Mouse (Mus musculus): ENCODE measurements around the gene Kcnj10. TPM values are rescaled to one million over a fixed set of nuclear protein-coding genes. Genes with fewer than 3 reads are reported as not detected.
A peak's percentile ranks its signal among the peaks of the same experiment; 100 is the strongest.

The Kcnj10 gene
- polyA plus RNA-seq, 1 experiment, result 7.3 TPM

DNA sequence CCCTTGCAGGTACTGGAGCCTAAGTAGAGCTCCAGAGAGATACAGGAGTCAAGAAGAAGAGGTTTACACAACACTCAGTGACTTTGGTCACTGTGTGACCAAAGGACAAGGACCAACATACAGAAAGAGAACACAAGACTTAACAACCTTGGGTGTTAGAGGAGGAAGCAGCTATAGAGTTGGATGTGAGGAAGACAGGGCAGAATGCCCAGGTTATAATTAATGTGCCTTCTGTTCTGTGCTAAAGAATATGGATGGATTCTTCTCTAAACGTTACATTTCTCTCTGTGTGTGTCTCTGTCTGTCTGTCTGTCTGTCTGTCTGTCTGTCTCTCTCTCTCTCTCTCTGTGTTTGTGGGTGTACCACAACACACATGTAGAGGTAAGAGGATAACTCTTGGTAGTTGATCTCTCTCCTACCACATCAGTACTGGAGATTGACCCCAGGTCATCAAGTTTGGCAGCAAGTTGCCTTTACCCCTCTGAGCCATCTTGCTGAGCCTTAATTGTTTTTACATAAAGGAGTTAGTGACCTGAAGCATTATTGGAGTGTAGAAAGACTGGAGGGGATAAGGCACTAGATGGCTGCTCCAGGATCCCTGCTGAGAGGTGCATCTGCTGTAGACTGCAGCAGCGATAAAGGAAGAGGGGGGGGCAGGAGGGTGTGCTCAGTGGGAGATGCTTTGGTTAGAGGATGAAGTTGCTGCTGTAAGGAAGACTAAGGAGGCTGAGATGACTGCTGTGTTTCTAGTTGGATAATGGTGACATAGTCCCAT, 3.4 kb upstream of the Kcnj10 start:
- 65% methylated on average over 2 of the region's 2 CpGs for WGBS
- no peak overlapping the region for H3K4me3 ChIP-seq (ENCODE audit: extremely low read depth, insufficient read depth, insufficient read length)
- DNase-seq (ENCODE audit: low read depth in 1 of 2, low spot score in 2 of 2), result no peak
- no peaks in the 10 kb centered on the region for H3K36me3 ChIP-seq (ENCODE audit: control insufficient read depth, insufficient read depth, low read length)
- peaks cover 9% of the 10 kb centered on the region for H3K27me3 ChIP-seq (ENCODE audit: control insufficient read depth, insufficient read depth, low read length)
- H3K27ac ChIP-seq (ENCODE audit: insufficient read depth, low read length), result no peak overlapping the region
- H3K4me1 ChIP-seq (ENCODE audit: control insufficient read depth, insufficient read depth, insufficient read length), result no peaks in the 10 kb centered on the region
- TF ChIP-seq POLR2A (IDR thresholded peaks at IDR 0.05; ENCODE audit: low read depth, low read length), result no peak

DNA sequence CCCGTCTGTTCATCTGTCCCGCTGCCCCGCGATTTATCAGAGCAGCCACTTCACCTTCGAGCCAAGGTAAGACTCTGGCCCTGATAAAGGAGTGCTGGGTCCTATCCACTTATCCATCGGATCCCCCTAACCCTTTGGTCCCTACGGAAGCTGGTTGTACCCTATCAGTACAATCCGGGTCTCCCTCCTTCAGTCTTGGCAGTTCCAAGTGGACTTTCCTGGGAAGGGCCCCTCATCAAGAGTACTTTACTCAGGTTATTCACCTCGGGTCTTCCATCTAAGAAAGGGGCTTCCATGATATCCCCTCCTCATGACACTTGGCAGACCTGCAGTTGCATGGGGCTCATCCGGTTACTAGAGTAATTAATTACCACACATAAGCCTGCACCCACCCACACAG, 376 bp downstream of the Kcnj10 start:
- Histone ChIP-seq H3K4me1 (ENCODE audit: control insufficient read depth, insufficient read depth, insufficient read length) (no peaks in the 10 kb centered on the region), H3K27ac (ENCODE audit: insufficient read depth, low read length) (no peak overlapping the region), H3K27me3 (ENCODE audit: control insufficient read depth, insufficient read depth, low read length) (peaks cover 9% of the 10 kb centered on the region), H3K36me3 (ENCODE audit: control insufficient read depth, insufficient read depth, low read length) (no peaks in the 10 kb centered on the region), H3K4me3 (ENCODE audit: extremely low read depth, insufficient read depth, insufficient read length) (peak overlapping the region; percentile 28; the same call in 1 of the 2 replicates)
- no peak for TF ChIP-seq POLR2A (IDR thresholded peaks at IDR 0.05; ENCODE audit: low read depth, low read length)
- no peak for TF ChIP-seq CTCF (IDR thresholded peaks at IDR 0.05; ENCODE audit: extremely low read depth, insufficient read depth, insufficient read length, insufficient replicate concordance)
- WGBS, result 24% methylated on average over 10 of the region's 10 CpGs
- no peak for DNase-seq (ENCODE audit: low read depth in 1 of 2, low spot score in 2 of 2)

- 59% methylated on average over 2 of the region's 3 CpGs for WGBS
- no peak for DNase-seq (ENCODE audit: low read depth in 1 of 2, low spot score in 2 of 2)
- H3K27me3 ChIP-seq (ENCODE audit: control insufficient read depth, insufficient read depth, low read length), result peaks cover 8% of the 10 kb centered on the region
- H3K36me3 ChIP-seq (ENCODE audit: control insufficient read depth, insufficient read depth, low read length), result no peaks in the 10 kb centered on the region
- TF ChIP-seq CTCF (IDR thresholded peaks at IDR 0.05; ENCODE audit: extremely low read depth, insufficient read depth, insufficient read length, insufficient replicate concordance) (no peak), POLR2A (IDR thresholded peaks at IDR 0.05; ENCODE audit: low read depth, low read length) (no peak)
- no peak overlapping the region; the same call in 1 of the 2 replicates for H3K4me3 ChIP-seq (ENCODE audit: extremely low read depth, insufficient read depth, insufficient read length)
- 0 out of 2 replicates have a peak overlapping the region, but pooled peaks have one; percentile 9 for H3K27ac ChIP-seq (ENCODE audit: insufficient read depth, low read length)
- H3K4me1 ChIP-seq (ENCODE audit: control insufficient read depth, insufficient read depth, insufficient read length), result no peaks in the 10 kb centered on the region
These were observed 1.7 kb downstream of the Kcnj10 start for GRCm38 (mm10) chr1:172342729-172343128.

- 71% methylated on average over 3 of the region's 3 CpGs for WGBS
- H3K27ac ChIP-seq (ENCODE audit: insufficient read depth, low read length), result no peak overlapping the region
These were observed 2.9 kb downstream of the Kcnj10 start for GRCm38 (mm10) chr1:172343914-172344313.

GRCm38 (mm10) chr1:172344820-172345219, 3.8 kb downstream of the Kcnj10 start:
- Histone ChIP-seq H3K27ac (ENCODE audit: insufficient read depth, low read length) (no peak overlapping the region), H3K36me3 (ENCODE audit: control insufficient read depth, insufficient read depth, low read length) (no peaks in the 10 kb centered on the region), H3K27me3 (ENCODE audit: control insufficient read depth, insufficient read depth, low read length) (peaks cover 8% of the 10 kb centered on the region), H3K4me3 (ENCODE audit: extremely low read depth, insufficient read depth, insufficient read length) (no peak overlapping the region), H3K4me1 (ENCODE audit: control insufficient read depth, insufficient read depth, insufficient read length) (no peaks in the 10 kb centered on the region)
- TF ChIP-seq POLR2A (IDR thresholded peaks at IDR 0.05; ENCODE audit: low read depth, low read length) (no peak), CTCF (IDR thresholded peaks at IDR 0.05; ENCODE audit: extremely low read depth, insufficient read depth, insufficient read length, insufficient replicate concordance) (no peak)
- 78% methylated on average over 7 of the region's 7 CpGs for WGBS
- no peak for DNase-seq (ENCODE audit: low read depth in 1 of 2, low spot score in 2 of 2)

More at GRCm38 (mm10) chr1:172343914-172344313, 2.9 kb downstream of the Kcnj10 start:
- H3K4me1 ChIP-seq (ENCODE audit: control insufficient read depth, insufficient read depth, insufficient read length), result no peaks in the 10 kb centered on the region
- H3K27me3 ChIP-seq (ENCODE audit: control insufficient read depth, insufficient read depth, low read length), result peaks cover 8% of the 10 kb centered on the region
- no peak for DNase-seq (ENCODE audit: low read depth in 1 of 2, low spot score in 2 of 2)
- TF ChIP-seq POLR2A (IDR thresholded peaks at IDR 0.05; ENCODE audit: low read depth, low read length), result no peak
- H3K4me3 ChIP-seq (ENCODE audit: extremely low read depth, insufficient read depth, insufficient read length), result no peak overlapping the region
- no peaks in the 10 kb centered on the region for H3K36me3 ChIP-seq (ENCODE audit: control insufficient read depth, insufficient read depth, low read length)

GRCm38 (mm10) chr1:172346707-172347106, 5.7 kb downstream of the Kcnj10 start:
- Histone ChIP-seq H3K27me3 (ENCODE audit: control insufficient read depth, insufficient read depth, low read length) (no peaks in the 10 kb centered on the region; the same call in none of the 2 replicates), H3K27ac (ENCODE audit: insufficient read depth, low read length) (0 out of 2 replicates have a peak overlapping the region, but pooled peaks have one; percentile 15), H3K4me3 (ENCODE audit: extremely low read depth, insufficient read depth, insufficient read length) (no peak overlapping the region), H3K36me3 (ENCODE audit: control insufficient read depth, insufficient read depth, low read length) (no peaks in the 10 kb centered on the region), H3K4me1 (ENCODE audit: control insufficient read depth, insufficient read depth, insufficient read length) (no peaks in the 10 kb centered on the region)
- 76% methylated on average over 10 of the region's 10 CpGs for WGBS
- TF ChIP-seq CTCF (IDR thresholded peaks at IDR 0.05; ENCODE audit: extremely low read depth, insufficient read depth, insufficient read length, insufficient replicate concordance), result no peak
- TF ChIP-seq POLR2A (IDR thresholded peaks at IDR 0.05; ENCODE audit: low read depth, low read length), result no peak
- DNase-seq (ENCODE audit: low read depth in 1 of 2, low spot score in 2 of 2), result no peak

- DNase-seq (ENCODE audit: low read depth in 1 of 2, low spot score in 2 of 2), result no peak
- H3K27me3 ChIP-seq (ENCODE audit: control insufficient read depth, insufficient read depth, low read length), result no peaks in the 10 kb centered on the region; the same call in 1 of the 2 replicates
- H3K27ac ChIP-seq (ENCODE audit: insufficient read depth, low read length), result peak overlapping the region; percentile 9; the same call in 1 of the 2 replicates
- no peaks in the 10 kb centered on the region for H3K36me3 ChIP-seq (ENCODE audit: control insufficient read depth, insufficient read depth, low read length)
- WGBS, result 85% methylated on average over 12 of the region's 12 CpGs
- H3K4me3 ChIP-seq (ENCODE audit: extremely low read depth, insufficient read depth, insufficient read length), result no peak overlapping the region
- TF ChIP-seq POLR2A (IDR thresholded peaks at IDR 0.05; ENCODE audit: low read depth, low read length) (no peak), CTCF (IDR thresholded peaks at IDR 0.05; ENCODE audit: extremely low read depth, insufficient read depth, insufficient read length, insufficient replicate concordance) (no peak)
- no peaks in the 10 kb centered on the region for H3K4me1 ChIP-seq (ENCODE audit: control insufficient read depth, insufficient read depth, insufficient read length)
These were observed 6.4 kb downstream of the Kcnj10 start for GRCm38 (mm10) chr1:172347382-172347781.

All from spleen, adult 2 months (tissue).